Mouse (Mus musculus) retina, postnatal 1 day (tissue): ENCODE data around the gene Apol9b.
A peak's percentile ranks its signal among the peaks of the same experiment; 100 is the strongest.

Source experiments
- DNase-seq: peaks from one replicate; pipeline ENCODE4 v3.0.0-alpha.2; 2012

Apol9b gene

GRCm38 (mm10) chr15:77748414-77748813 is 19.6 kb downstream of the Apol9b start:
- DNase-seq, result no peak

- DNase-seq, result no peak
These were observed 20.9 kb downstream of the Apol9b start for GRCm38 (mm10) chr15:77749717-77750116.

GRCm38 (mm10) chr15:77750461-77750860 is 21.6 kb downstream of the Apol9b start:
- peak; percentile 59 for DNase-seq

- DNase-seq, result peak; percentile 80
These were observed 23.6 kb downstream of the Apol9b start for GRCm38 (mm10) chr15:77752443-77752842.

- DNase-seq, result no peak
These were observed 26.3 kb downstream of the Apol9b start for GRCm38 (mm10) chr15:77755132-77755531.

- DNase-seq, result no peak
These were observed 27.2 kb downstream of the Apol9b start for GRCm38 (mm10) chr15:77756081-77756480.

GRCm38 (mm10) chr15:77756848-77757247 is 28.0 kb downstream of the Apol9b start, which contains the start of gene Apol8:
Gene Apol8 (minus strand): TSS chr15:77757003.
- peak; percentile 78 for DNase-seq

- DNase-seq, result no peak
These were observed 28.9 kb downstream of the Apol9b start for GRCm38 (mm10) chr15:77757586-77758226.

- DNase-seq, result no peak
These were observed 31.2 kb downstream of the Apol9b start for GRCm38 (mm10) chr15:77760037-77760436.

GRCm38 (mm10) chr15:77761083-77761482 is 32.2 kb downstream of the Apol9b start:
- DNase-seq, result no peak

GRCm38 (mm10) chr15:77761561-77762380 is 32.9 kb downstream of the Apol9b start:
- DNase-seq, result peak; percentile 60

- DNase-seq, result no peak
These were observed 34.2 kb downstream of the Apol9b start for GRCm38 (mm10) chr15:77763050-77763449.

- no peak for DNase-seq
These were observed 34.9 kb downstream of the Apol9b start for GRCm38 (mm10) chr15:77763702-77764101.

- no peak for DNase-seq
These were observed 35.7 kb downstream of the Apol9b start for GRCm38 (mm10) chr15:77764391-77765006.

- DNase-seq, result no peak
These were observed 36.8 kb downstream of the Apol9b start for GRCm38 (mm10) chr15:77765484-77766093.

GRCm38 (mm10) chr15:77766981-77767380 is 38.1 kb downstream of the Apol9b start:
- DNase-seq, result no peak

GRCm38 (mm10) chr15:77770341-77770740 is 41.5 kb downstream of the Apol9b start:
- no peak for DNase-seq

GRCm38 (mm10) chr15:77770942-77771341 is 42.1 kb downstream of the Apol9b start:
- no peak for DNase-seq

GRCm38 (mm10) chr15:77773099-77773915 is 44.5 kb downstream of the Apol9b start:
- no peak for DNase-seq

- no peak for DNase-seq
These were observed 45.5 kb downstream of the Apol9b start for GRCm38 (mm10) chr15:77774303-77774702.

- DNase-seq, result peak; percentile 75
These were observed 46.5 kb downstream of the Apol9b start for GRCm38 (mm10) chr15:77775186-77775963.
